ENCODE assay signal across 24 mouse cellular contexts in the genomic region with DNA sequence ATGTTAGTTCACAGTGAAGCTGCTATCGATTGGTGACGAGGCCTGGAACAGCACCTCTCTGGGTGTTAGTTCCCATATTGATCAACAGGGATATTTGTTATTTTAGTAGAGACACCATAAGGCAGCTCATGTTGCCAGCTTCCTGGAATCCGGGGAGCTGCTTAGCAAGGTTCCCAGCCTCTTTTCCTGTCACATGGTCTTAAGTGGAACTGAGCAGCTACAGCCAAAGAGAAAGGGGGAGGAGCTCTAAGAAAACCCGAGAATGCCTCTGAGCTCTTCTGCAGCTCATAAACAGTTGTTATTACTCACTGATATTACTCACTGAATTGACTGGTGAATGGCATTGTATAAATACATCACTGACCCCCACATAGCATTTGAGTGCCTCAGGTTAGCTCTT.
A peak's percentile ranks its signal among the peaks of the same experiment; 100 is the strongest.
DNase-seq lines count a peak whose midpoint lies in the region; ATAC-seq lines count a peak whose summit lies in the region.
"Had no signal": no experiment of that assay in that cellular context is flagged by ENCODE, and none has a peak within 500 bp of the region (broad histone marks: within the 10 kb centered on the region; RNA-seq: fewer than 3 reads in every experiment).

No protein-coding gene starts in this region.

- H3K9ac ChIP-seq in forebrain, embryonic 13.5 days = no peak overlapping the region
- H3K9ac ChIP-seq in forebrain, embryonic 16.5 days (replicated peaks; ENCODE audit: low read depth, low read length) = no peak overlapping the region
- H3K9ac ChIP-seq: intestine, embryonic 15.5 days; midbrain, embryonic 13.5 days; stomach, embryonic 15.5 days had no signal

- H3K36me3 ChIP-seq in forebrain, embryonic 13.5 days (ENCODE audit: poor library complexity, severe bottlenecking) = no peaks in the 10 kb centered on the region
- no peaks in the 10 kb centered on the region for H3K36me3 ChIP-seq in forebrain, embryonic 10.5 days (replicated peaks)
- no peaks in the 10 kb centered on the region for H3K36me3 ChIP-seq in forebrain, embryonic 16.5 days (ENCODE audit: control insufficient read depth, insufficient read depth)
- H3K36me3 ChIP-seq: hindbrain, embryonic 10.5 days; intestine, embryonic 15.5 days; stomach, embryonic 15.5 days had no signal

- no peak overlapping the region for H3K4me3 ChIP-seq in forebrain, embryonic 13.5 days
- H3K4me3 ChIP-seq in forebrain, embryonic 10.5 days = no peak overlapping the region
- H3K4me3 ChIP-seq in forebrain, embryonic 16.5 days (replicated peaks; ENCODE audit: low read length) = no peak overlapping the region
- H3K4me3 ChIP-seq: gastrocnemius, adult 2 months; hindbrain, embryonic 10.5 days; intestine, embryonic 15.5 days; layer of hippocampus, adult 2 months; midbrain, embryonic 13.5 days; stomach, embryonic 15.5 days had no signal

- ATAC-seq in forebrain, embryonic 13.5 days = peak; percentile 55
- ATAC-seq in forebrain, embryonic 16.5 days = peak; percentile 47; the same call in 1 of the 2 replicates
- ATAC-seq: hindbrain, embryonic 16.5 days; intestine, embryonic 15.5 days; midbrain, embryonic 13.5 days had no signal

- H3K4me2 ChIP-seq in forebrain, embryonic 13.5 days = no peak overlapping the region
- H3K4me2 ChIP-seq in forebrain, embryonic 16.5 days (ENCODE audit: low read length) = no peak overlapping the region
- H3K4me2 ChIP-seq: heart, embryonic 11.5 days; intestine, embryonic 15.5 days; midbrain, embryonic 13.5 days; stomach, embryonic 15.5 days had no signal

- no peaks in the 10 kb centered on the region for H3K9me3 ChIP-seq in forebrain, embryonic 13.5 days (replicated peaks)
- H3K9me3 ChIP-seq in forebrain, embryonic 10.5 days = no peaks in the 10 kb centered on the region
- no peaks in the 10 kb centered on the region for H3K9me3 ChIP-seq in forebrain, embryonic 16.5 days (ENCODE audit: control insufficient read depth, low read length)
- H3K9me3 ChIP-seq: hindbrain, embryonic 10.5 days; intestine, embryonic 15.5 days; midbrain, embryonic 13.5 days; stomach, embryonic 15.5 days had no signal

- 0 out of 2 replicates have a peak, but pooled peaks cover 5% of the 10 kb centered on the region for H3K27me3 ChIP-seq in forebrain, embryonic 13.5 days
- H3K27me3 ChIP-seq in forebrain, embryonic 10.5 days (ENCODE audit: poor library complexity, severe bottlenecking) = no peaks in the 10 kb centered on the region
- H3K27me3 ChIP-seq in forebrain, embryonic 16.5 days (replicated peaks; ENCODE audit: control insufficient read depth, insufficient read depth, low read length) = no peaks in the 10 kb centered on the region
- H3K27me3 ChIP-seq: intestine, embryonic 15.5 days; midbrain, embryonic 13.5 days; stomach, embryonic 15.5 days had no signal

- 77% methylated on average over 4 of the region's 4 CpGs for WGBS in forebrain, embryonic 13.5 days
- 81% methylated on average over 4 of the region's 4 CpGs for WGBS in forebrain, embryonic 10.5 days
- WGBS in forebrain, embryonic 16.5 days = 52% methylated on average over 4 of the region's 4 CpGs

- peaks cover 44% of the 10 kb centered on the region for H3K4me1 ChIP-seq in forebrain, embryonic 13.5 days
- H3K4me1 ChIP-seq in forebrain, embryonic 10.5 days = peaks cover 23% of the 10 kb centered on the region
- peaks cover 35% of the 10 kb centered on the region for H3K4me1 ChIP-seq in forebrain, embryonic 16.5 days (replicated peaks; ENCODE audit: control insufficient read depth, insufficient read depth, low read length)

- H3K27ac ChIP-seq in forebrain, embryonic 13.5 days = no peak overlapping the region
- no peak overlapping the region for H3K27ac ChIP-seq in forebrain, embryonic 10.5 days
- no peak overlapping the region for H3K27ac ChIP-seq in forebrain, embryonic 16.5 days (ENCODE audit: low read length)
- H3K27ac ChIP-seq: gastrocnemius, adult 2 months; hindbrain, embryonic 10.5 days; intestine, embryonic 15.5 days; layer of hippocampus, adult 2 months; midbrain, embryonic 13.5 days; stomach, embryonic 15.5 days had no signal

- intact Hi-C loops in gastrocnemius, postnatal 14 days (cut with DNase I; ENCODE audit: low total_unique reads) = no loop called here
- intact Hi-C loops in gastrocnemius, postnatal 36 days (cut with DNase I) = no loop called here

- no peak for DNase-seq in forebrain, embryonic 10.5 days (ENCODE audit: extremely low spot score, low spot score)
- DNase-seq in 3134 (ENCODE audit: extremely low read depth, insufficient read length, low spot score) (peak; percentile 16), NIH3T3 (ENCODE audit: low read depth) (peak; percentile 66)
- no peak for DNase-seq in gastrocnemius, postnatal 14 days
- no peak for DNase-seq in gastrocnemius, postnatal 36 days
- DNase-seq: adrenal gland, postnatal 14 days; cerebellum, adult 11 months; cerebellum, postnatal 14 days; gastrocnemius, adult 2 months; kidney, adult 8-10 months; kidney, postnatal 14 days; lung, adult 18-20 months; right cerebral cortex, postnatal 4 days; thymus, adult 18-20 months; thymus, postnatal 4 days had no signal

Comparison
In these comparisons a context has a peak if more than half of its experiments do, and no peak if none do; other contexts are left out.
1. DNase-seq: peak in 3134 (single experiment) and NIH3T3 (single experiment); none in forebrain, embryonic 10.5 days (single experiment), gastrocnemius, postnatal 14 days (single experiment) and gastrocnemius, postnatal 36 days (0 of 2).